Mouse (Mus musculus) neural tube, postnatal 0 days (tissue): ENCODE results near the gene Arhgef17. TPM values are rescaled to one million over a fixed set of nuclear protein-coding genes. Genes with fewer than 3 reads are reported as not detected.

ENCODE experiments used
- microRNA-seq: library from miRNA; unstranded; fragments of <30 nt; microRNA quantifications from one replicate; pipeline ENCODE4, GENCODE M21; 2016
- polyA plus RNA-seq: library from polyadenylated mRNA; unstranded; fragments of >200 nt; fragmentation: Nextera tagmentation; extraction: Ambion mirVana; gene quantifications from 2 replicates; pipeline ENCODE4 v1.2.1, GENCODE M21; 2015

Gene Arhgef17
- 11.4 and 13.5 TPM in 2 replicates for polyA plus RNA-seq

DNA sequence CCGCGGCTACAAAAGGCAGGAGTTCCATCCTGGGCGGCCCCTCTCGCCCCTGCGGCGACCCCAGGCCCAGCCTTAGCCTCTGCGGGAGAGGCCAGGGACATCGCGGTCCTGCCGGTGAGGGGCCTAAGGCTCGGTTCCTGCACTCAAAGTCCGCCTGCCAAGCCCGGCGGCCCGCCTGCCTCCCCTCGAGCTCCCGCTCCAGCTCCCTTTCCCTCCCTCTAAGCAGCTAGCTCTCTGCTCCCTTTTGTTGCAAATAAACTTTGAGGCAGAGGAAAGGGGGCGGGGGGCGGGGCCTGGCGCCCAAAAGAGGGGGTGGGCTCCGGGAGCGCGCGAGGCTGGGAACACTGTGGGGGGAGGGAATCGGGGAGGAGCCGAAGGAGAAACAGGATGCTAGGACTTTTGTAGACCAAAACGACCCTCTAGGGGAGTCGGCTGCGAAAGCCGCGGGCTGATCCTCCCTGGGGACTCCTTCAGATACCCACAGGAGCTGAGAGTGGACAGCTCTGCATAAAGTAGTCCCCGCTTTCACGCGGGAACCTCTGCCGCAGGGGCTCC lies at the start of gene Arhgef17:
Arhgef17 (minus strand) TSS at position 182 of the 555 bp plus-strand sequence.

DNA sequence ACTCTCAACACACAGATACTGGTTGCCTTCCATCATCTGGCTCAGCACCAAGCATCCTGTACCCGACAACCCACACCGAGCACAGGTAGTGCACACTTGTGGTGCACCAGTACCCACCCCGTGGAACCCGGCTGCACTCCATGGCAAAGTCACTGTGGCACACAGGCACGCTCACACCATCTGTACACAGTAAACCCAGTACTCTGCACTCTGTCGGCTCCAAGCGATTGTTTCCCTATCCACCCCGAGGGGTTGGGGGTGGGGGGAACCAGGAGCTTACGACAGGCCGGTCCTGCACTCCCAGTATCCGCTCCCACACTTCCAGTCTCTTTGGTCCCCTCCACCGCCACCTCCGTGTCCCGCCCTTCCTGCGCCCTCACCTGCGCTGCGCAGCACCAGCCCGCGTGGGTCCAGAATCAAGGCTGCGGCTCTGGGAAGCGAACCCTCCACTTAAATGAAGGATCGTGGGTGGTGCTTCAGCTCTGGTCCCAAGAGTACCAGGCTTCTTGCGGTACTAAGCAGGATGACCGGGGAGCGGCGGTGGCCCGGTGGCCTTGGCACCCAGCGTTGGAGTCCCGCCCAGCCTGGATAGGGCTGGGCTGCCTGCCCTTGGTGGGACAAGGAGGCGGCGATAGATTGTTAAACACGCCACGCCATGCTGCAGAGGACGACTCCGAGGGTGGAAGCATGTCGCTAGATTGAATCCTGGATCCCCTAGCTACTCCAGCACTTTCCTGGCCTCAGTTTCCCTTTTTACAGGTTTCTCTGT lies 42.4 kb upstream of the Arhgef17 start, which contains the start of gene P2ry6:
P2ry6 (minus strand) TSS at position 515 of the 769 bp plus-strand sequence.

DNA sequence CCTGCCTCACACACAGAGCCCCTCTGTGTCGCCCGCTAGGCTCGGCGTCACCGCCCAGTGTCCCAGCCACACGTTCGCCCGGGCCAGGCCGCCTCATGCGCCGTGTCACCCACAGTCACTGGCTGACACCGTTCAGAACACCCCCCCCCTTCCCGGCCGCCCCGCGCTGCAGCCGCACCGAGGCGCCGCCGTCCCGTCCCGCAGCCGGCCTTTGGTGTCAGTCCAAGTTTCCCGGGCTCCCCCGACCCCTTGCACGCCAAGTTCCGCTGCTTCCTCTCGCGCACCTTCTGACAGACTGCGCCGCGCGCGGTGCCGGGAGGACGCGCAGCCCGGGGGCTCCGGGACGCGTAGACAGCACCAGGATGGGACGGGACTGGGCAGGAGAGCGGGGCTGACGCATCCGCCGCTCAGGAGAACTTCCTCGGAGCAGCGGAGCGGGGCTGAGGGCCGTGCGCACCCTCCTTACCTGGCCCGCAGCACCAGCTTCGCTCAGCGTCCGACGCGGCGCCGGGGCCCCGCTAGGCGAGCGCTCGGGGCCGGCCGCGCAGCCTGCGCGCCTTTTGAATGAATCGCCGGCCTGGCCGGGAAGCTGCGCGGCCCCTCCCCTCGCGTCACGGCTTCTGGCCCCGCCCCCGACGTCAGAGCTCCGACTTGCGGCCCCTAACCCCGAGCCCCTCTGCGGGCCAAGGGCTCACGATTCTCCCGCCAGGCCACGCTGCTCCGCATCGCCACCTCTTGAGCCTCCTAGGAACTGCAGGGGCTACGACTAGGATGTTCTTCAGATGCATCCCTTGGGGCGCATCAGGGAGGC lies 68.9 kb downstream of the Arhgef17 start, which contains the start of gene Relt:
Relt (minus strand) TSS at position 619 of the 811 bp plus-strand sequence.

Small RNA genes lying within 50 kb of the gene (microRNA-seq; reads per million reads assigned to microRNA genes)
- 55.4 reads per million, percentile 36 among the genes with 10 or more reads in this experiment for gene Mir3102

Other genes with a start within 250 kb of the Arhgef17 start
- 113 and 138 TPM in 2 replicates for gene Fam168a, start 225.5 kb downstream of the Arhgef17 start, polyA plus RNA-seq
- 5.3 and 6.7 TPM in 2 replicates for gene Relt, start 68.7 kb downstream of the Arhgef17 start, polyA plus RNA-seq
- 6.8 and 6.9 TPM in 2 replicates for gene P2ry6, start 42.5 kb upstream of the Arhgef17 start, polyA plus RNA-seq
- 1.1 and 1.4 TPM in 2 replicates for gene P2ry2, start 80.8 kb upstream of the Arhgef17 start, polyA plus RNA-seq
- 29.5 and 32.8 TPM in 2 replicates for gene Fchsd2, start 160.8 kb upstream of the Arhgef17 start, polyA plus RNA-seq